ENCODE assay signal across 26 mouse cellular contexts in the genomic region with DNA sequence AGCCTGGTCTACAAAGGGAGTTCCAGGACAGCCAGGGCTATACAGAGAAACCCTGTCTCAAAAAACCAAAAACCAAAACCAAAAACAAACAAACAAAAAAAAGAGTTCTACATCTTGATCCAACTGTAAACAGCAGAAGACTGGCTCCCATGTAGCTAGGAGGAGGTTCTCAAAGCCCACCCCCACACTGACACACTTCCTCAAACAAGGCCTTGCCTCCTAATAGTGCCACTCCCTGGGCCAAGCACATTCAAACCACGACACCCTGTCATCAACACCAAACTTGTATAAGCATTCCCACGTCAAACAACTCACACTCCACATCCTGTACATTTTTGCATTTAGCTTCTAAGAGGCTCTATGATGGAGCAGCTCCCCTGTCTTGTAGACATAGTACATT.
A peak's percentile ranks its signal among the peaks of the same experiment; 100 is the strongest.
DNase-seq lines count a peak whose midpoint lies in the region; ATAC-seq and TF ChIP-seq lines count a peak whose summit lies in the region.
"Had no signal": no experiment of that assay in that cellular context is flagged by ENCODE, and none has a peak within 500 bp of the region (broad histone marks: within the 10 kb centered on the region; RNA-seq: fewer than 3 reads in every experiment).

No protein-coding gene starts in this region.

- TF ChIP-seq CTCF in E14TG2a.4 (conservative IDR thresholded peaks at IDR 0.05; ENCODE audit: low read length): 0 out of 2 replicates have a peak, but pooled peaks have one; percentile 2

- no peak overlapping the region for H3K27ac ChIP-seq in heart, embryonic 10.5 days
- H3K27ac ChIP-seq: gastrocnemius, adult 2 months; heart, embryonic 15.5 days; hindbrain, embryonic 14.5 days; hindbrain, postnatal 0 days had no signal

- intact Hi-C loops in heart, postnatal 14 days (cut with DNase I): no loop called here

- H3K9me3 ChIP-seq in heart, embryonic 10.5 days: no peaks in the 10 kb centered on the region
- peaks cover 3% of the 10 kb centered on the region; the same call in 1 of the 2 replicates for H3K9me3 ChIP-seq in E14TG2a.4 (ENCODE audit: low read length)
- H3K9me3 ChIP-seq: G1E; heart, embryonic 12.5 days; heart, embryonic 15.5 days had no signal

- peaks cover 9% of the 10 kb centered on the region; the same call in 1 of the 2 replicates for H3K4me1 ChIP-seq in heart, embryonic 10.5 days
- no peaks in the 10 kb centered on the region for H3K4me1 ChIP-seq in E14TG2a.4 (replicated peaks; ENCODE audit: low read depth, low read length)
- H3K4me1 ChIP-seq: heart, embryonic 15.5 days had no signal

- H3K27me3 ChIP-seq in heart, embryonic 10.5 days (ENCODE audit: insufficient read depth, poor library complexity, severe bottlenecking): no peaks in the 10 kb centered on the region
- H3K27me3 ChIP-seq in E14TG2a.4 (ENCODE audit: insufficient read depth, low read length): no peaks in the 10 kb centered on the region
- H3K27me3 ChIP-seq: heart, embryonic 12.5 days; heart, embryonic 15.5 days had no signal

- ATAC-seq in granulocyte monocyte progenitor cell, adult 5-6 weeks (replicated peaks; ENCODE audit: poor library complexity, severe bottlenecking): 0 out of 2 replicates have a peak, but pooled peaks have one; percentile 40
- ATAC-seq: forebrain, embryonic 14.5 days; forebrain, postnatal 0 days; hindbrain, postnatal 0 days; inflammation-experienced regulatory T-cells, adult 6 months; intestine, embryonic 16.5 days had no signal

- peak; percentile 33 for DNase-seq in heart, embryonic 10.5 days (ENCODE audit: low spot score)
- DNase-seq in heart, postnatal 14 days: no peak
- peak; percentile 48 for DNase-seq in 3T3-L1 (ENCODE audit: low read depth, low spot score)
- DNase-seq in thymus, postnatal 25 days: no peak
- no peak for DNase-seq in retina, embryonic 14.5 days (ENCODE audit: low spot score)
- DNase-seq: adrenal gland, adult 2 months; adrenal gland, postnatal 14 days; cerebellum, adult 11 months; cerebellum, adult 8-10 months; cerebellum, postnatal 10 days; cerebellum, postnatal 36 days; forebrain, postnatal 0 days; gastrocnemius, adult 2 months; gastrocnemius, postnatal 14 days; heart, postnatal 10 days; heart, postnatal 4 days had no signal

- no peaks in the 10 kb centered on the region for H3K36me3 ChIP-seq in heart, embryonic 10.5 days
- peaks cover 69% of the 10 kb centered on the region for H3K36me3 ChIP-seq in E14TG2a.4 (ENCODE audit: insufficient read depth, low read length)
- H3K36me3 ChIP-seq: G1E; heart, embryonic 12.5 days; heart, embryonic 15.5 days had no signal

- WGBS in heart, embryonic 10.5 days: 61% methylated on average over 2 of the region's 2 CpGs

- no peak overlapping the region for H3K4me3 ChIP-seq in heart, embryonic 10.5 days
- H3K4me3 ChIP-seq in E14TG2a.4 (replicated peaks; ENCODE audit: low read length): no peak overlapping the region
- H3K4me3 ChIP-seq: gastrocnemius, adult 2 months; heart, embryonic 12.5 days; heart, embryonic 15.5 days had no signal

Comparison
In these comparisons a context has a peak if more than half of its experiments do, and no peak if none do; other contexts are left out.
1. DNase-seq: peak in heart, embryonic 10.5 days (single experiment) and 3T3-L1 (single experiment); none in heart, postnatal 14 days (0 of 2), thymus, postnatal 25 days (single experiment) and retina, embryonic 14.5 days (single experiment).